Mouse (Mus musculus): ENCODE data around the gene Fam192a. TPM values are rescaled to one million over a fixed set of nuclear protein-coding genes. Genes with fewer than 3 reads are reported as not detected.
A peak's percentile ranks its signal among the peaks of the same experiment; 100 is the strongest.

Fam192a gene
- 30.7 and 35.5 TPM in 2 replicates for total RNA-seq (2012; rRNA removed)
- 37.6 and 43.7 TPM in 2 replicates for total RNA-seq (2014; rRNA removed)
- 80.3 and 95.6 TPM in 2 replicates for polyA plus RNA-seq (2012; ENCODE audit: insufficient read length, low read depth)

DNA sequence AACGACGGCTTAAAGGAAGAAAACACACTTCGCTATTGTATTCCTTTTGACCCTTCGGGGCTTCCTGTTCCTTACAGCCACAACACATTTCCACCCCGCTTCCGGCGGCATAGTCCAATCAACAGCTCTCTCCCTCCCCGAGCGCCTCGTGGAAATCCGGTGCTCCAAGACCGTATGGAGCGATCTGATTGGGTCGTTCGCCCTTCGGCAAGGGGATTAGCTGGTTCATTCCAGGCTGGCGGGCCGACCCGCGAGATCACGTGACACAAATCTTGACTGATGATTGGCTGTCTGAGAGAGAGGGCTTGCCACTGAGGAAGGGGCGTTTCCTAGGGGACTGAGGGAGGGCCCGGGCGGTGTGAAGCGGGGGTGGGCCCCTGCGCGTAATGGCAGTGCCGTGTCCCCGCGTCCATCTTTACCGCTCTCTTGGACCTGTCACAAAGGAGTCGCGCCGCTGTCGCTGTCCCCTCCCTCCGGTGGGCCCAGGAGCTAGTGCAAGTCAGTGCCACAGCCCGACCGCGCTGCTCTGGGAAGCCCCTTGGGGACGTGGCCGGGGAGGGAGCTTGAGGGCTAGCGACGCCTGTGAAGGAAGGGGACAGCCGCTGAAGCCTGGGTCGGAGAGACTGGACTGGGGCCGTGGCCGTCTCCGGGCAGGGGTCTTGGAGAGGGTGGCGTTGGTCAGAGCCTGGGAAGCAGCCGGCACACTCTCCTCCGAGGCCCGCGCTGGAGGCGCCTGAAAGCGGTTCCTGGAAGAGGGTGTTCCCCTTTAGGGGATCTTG lies at the start of gene Fam192a, which contains the start of gene Rspry1:
Gene Fam192a (minus strand): TSS at position 391 of the 779 bp plus-strand sequence.
Gene Rspry1 (plus strand): TSS at position 331 of the 779 bp plus-strand sequence.
- in situ Hi-C loops (cut with MboI; ENCODE audit: low pct_ligation_motif_present, low pct_unique_long_range_greater_than_20kb, low sequenced_read_pairs), result no loop called here
- Histone ChIP-seq H3K27ac (ENCODE audit: insufficient read depth, low read depth) (peak within 1 kb of the TSS; percentile 62), H3K4me2 (ENCODE audit: insufficient read depth, low read depth, poor library complexity, severe bottlenecking) (peak within 1 kb of the TSS; percentile 99), H3K27me3 (replicated peaks) (no peaks in the 10 kb centered on the region), H3K4me1 (ENCODE audit: control insufficient read depth in 1 of 2, insufficient read depth in 2 of 2) (peaks cover 0 to 24% of the 10 kb centered on the region in 2 experiments; a peak in 2 of 4 replicates), H3K4me3 (replicated peaks in 1 of 3; ENCODE audit: low read depth in 2 of 3, low read length in 2 of 3, poor library complexity in 1 of 3) (peak within 1 kb of the TSS; percentile 93 to 99 (median 99)), H3K79me2 (replicated peaks; ENCODE audit: control insufficient read depth, extremely low read depth, insufficient read depth, poor library complexity, severe bottlenecking) (peaks cover 51% of the 10 kb centered on the region), H3K36me3 (replicated peaks in 1 of 2; ENCODE audit: control insufficient read depth in 1 of 2, insufficient read depth in 1 of 2, low read length in 1 of 2) (peaks cover 0 to 11% of the 10 kb centered on the region in 2 experiments), H3K9me3 (replicated peaks; ENCODE audit: low read length) (no peaks in the 10 kb centered on the region), H3K9ac (ENCODE audit: insufficient read depth, low read depth) (peak within 1 kb of the TSS; percentile 83)
- dilution Hi-C loops (cut with MboI; ENCODE audit: extremely low pct_ligation_motif_present, extremely low pct_unique_long_range_greater_than_20kb, low sequenced_read_pairs), result no loop called here
- TF ChIP-seq ZMIZ1 (IDR thresholded peaks at IDR 0.05; ENCODE audit: low read depth, low read length) (peak; percentile 61; the same call in 1 of the 2 replicates), ZKSCAN1 (IDR thresholded peaks at IDR 0.05; ENCODE audit: borderline replicate concordance, low read depth, low read length) (no peak), E2F4 (IDR thresholded peaks at IDR 0.05; ENCODE audit: insufficient replicate concordance, low read depth, low read length) (no peak; the same call in 1 of the 2 replicates), JUND (conservative IDR thresholded peaks at IDR 0.05; ENCODE audit: low read depth, low read length) (no peak), USF2 (conservative IDR thresholded peaks at IDR 0.05; ENCODE audit: low read depth, low read length) (peak; percentile 98), MEF2A (IDR thresholded peaks at IDR 0.05; ENCODE audit: borderline replicate concordance, low read depth, low read length) (no peak), MAFK (IDR thresholded peaks at IDR 0.05; ENCODE audit: insufficient replicate concordance, low read length) (no peak), SMC3 (IDR thresholded peaks at IDR 0.05; ENCODE audit: low read depth, low read length) (no peak), SIN3A (IDR thresholded peaks at IDR 0.05; ENCODE audit: low read length) (peak; percentile 96), KAT2A (IDR thresholded peaks at IDR 0.05; ENCODE audit: insufficient replicate concordance, low read length) (peak; percentile 72; the same call in 1 of the 2 replicates), ELF1 (IDR thresholded peaks at IDR 0.05; ENCODE audit: low read depth, low read length) (peak; percentile 97), RCOR1 (conservative IDR thresholded peaks at IDR 0.05; ENCODE audit: low read depth, low read length) (no peak), TBP (conservative IDR thresholded peaks at IDR 0.05; ENCODE audit: low read depth, low read length) (peak; percentile 59; the same call in 1 of the 2 replicates), BHLHE40 (IDR thresholded peaks at IDR 0.05; ENCODE audit: low read depth, low read length) (no peak), HCFC1 (IDR thresholded peaks at IDR 0.05; ENCODE audit: low read depth, low read length) (peak; percentile 86), ZNF384 (IDR thresholded peaks at IDR 0.05; ENCODE audit: low read depth, low read length) (no peak), MAZ (IDR thresholded peaks at IDR 0.05; ENCODE audit: low read depth, low read length) (peak; percentile 67; the same call in 1 of the 2 replicates), NRF1 (IDR thresholded peaks at IDR 0.05; ENCODE audit: low read depth, low read length) (peak; percentile 58), JUN (IDR thresholded peaks at IDR 0.05; ENCODE audit: insufficient read depth, low read depth, low read length) (no peak), ZC3H11A (IDR thresholded peaks at IDR 0.05; ENCODE audit: low read depth, low read length) (no peak), CTCF (conservative IDR thresholded peaks at IDR 0.05 in 1 of 2, IDR thresholded peaks at IDR 0.05 in 1 of 2; ENCODE audit: low read depth in 2 of 2, low read length in 2 of 2) (no peak), CHD2 (IDR thresholded peaks at IDR 0.05; ENCODE audit: low read length) (peak; percentile 75), UBTF (IDR thresholded peaks at IDR 0.05; ENCODE audit: low read depth, low read length) (no peak), POLR2A (IDR thresholded peaks at IDR 0.05; ENCODE audit: low read depth, low read length) (peak; percentile 79), MAX (IDR thresholded peaks at IDR 0.05; ENCODE audit: low read length) (peak; percentile 91), ETS1 (conservative IDR thresholded peaks at IDR 0.05; ENCODE audit: low read depth, low read length) (no peak), USF1 (IDR thresholded peaks at IDR 0.05; ENCODE audit: low read depth, low read length) (peak; percentile 100), GABPA (IDR thresholded peaks at IDR 0.05; ENCODE audit: insufficient replicate concordance, low read depth, low read length) (no peak), POLR2AphosphoS2 (IDR thresholded peaks at IDR 0.05; ENCODE audit: low read depth, low read length) (no peak; the same call in 1 of the 2 replicates), NELFE (IDR thresholded peaks at IDR 0.05; ENCODE audit: low read depth, low read length) (peak; percentile 71), TCF12 (IDR thresholded peaks at IDR 0.05; ENCODE audit: low read depth, low read length) (peak; percentile 56; the same call in 1 of the 2 replicates), IRF4 (IDR thresholded peaks at IDR 0.05; ENCODE audit: low read depth, low read length) (no peak), RAD21 (IDR thresholded peaks at IDR 0.05; ENCODE audit: low read depth, low read length) (no peak), MXI1 (IDR thresholded peaks at IDR 0.05; ENCODE audit: low read depth, low read length) (peak; percentile 68), EP300 (IDR thresholded peaks at IDR 0.05; ENCODE audit: low read length) (no peak), PAX5 (IDR thresholded peaks at IDR 0.05; ENCODE audit: low read length) (no peak), MYC (IDR thresholded peaks at IDR 0.05; ENCODE audit: low read depth, low read length) (peak; percentile 44; the same call in 1 of the 2 replicates), CHD1 (IDR thresholded peaks at IDR 0.05; ENCODE audit: low read depth, low read length) (no peak)
- peak; percentile 100 for DNase-seq (ENCODE audit: extremely low read depth)

Data from CH12.LX (cell line).